Comparison of ENCODE assay signal across 10 mouse cellular contexts in genomic region chr5:139818801-139819200, GRCm38 (mm10). TPM values are rescaled to one million over a fixed set of nuclear protein-coding genes. Genes with fewer than 3 reads are reported as not detected.
A peak's percentile ranks its signal among the peaks of the same experiment; 100 is the strongest.
DNase-seq lines count a peak whose midpoint lies in the region; ATAC-seq and TF ChIP-seq lines count a peak whose summit lies in the region.
"Had no signal": no experiment of that assay in that cellular context is flagged by ENCODE, and none has a peak within 500 bp of the region (broad histone marks: within the 10 kb centered on the region; RNA-seq: fewer than 3 reads in every experiment).

No protein-coding gene starts in this region.

- ATAC-seq in midbrain, embryonic 13.5 days = 0 out of 2 replicates have a peak, but pooled peaks have one; percentile 38
- no peak for ATAC-seq in midbrain, embryonic 11.5 days (ENCODE audit: low FRiP score)
- no peak for ATAC-seq in forebrain, embryonic 14.5 days

- no peak overlapping the region for H3K4me2 ChIP-seq in midbrain, embryonic 13.5 days (replicated peaks)
- H3K4me2 ChIP-seq in midbrain, embryonic 11.5 days = no peak overlapping the region
- no peak overlapping the region for H3K4me2 ChIP-seq in forebrain, embryonic 14.5 days (ENCODE audit: low read length)
- H3K4me2 ChIP-seq: midbrain, embryonic 12.5 days had no signal

- H3K36me3 ChIP-seq in midbrain, embryonic 13.5 days = peaks cover 36% of the 10 kb centered on the region
- peaks cover 6% of the 10 kb centered on the region; the same call in 1 of the 2 replicates for H3K36me3 ChIP-seq in midbrain, embryonic 11.5 days (ENCODE audit: control insufficient read depth, insufficient read depth, low read length)
- H3K36me3 ChIP-seq in forebrain, embryonic 14.5 days (ENCODE audit: control insufficient read depth, insufficient read depth, low read length) = peaks cover 24% of the 10 kb centered on the region
- H3K36me3 ChIP-seq in thymus, adult 2 months (ENCODE audit: control insufficient read depth, insufficient read depth, low read length) = 0 out of 2 replicates have a peak, but pooled peaks cover 9% of the 10 kb centered on the region

- no peak overlapping the region for H3K27ac ChIP-seq in midbrain, embryonic 13.5 days
- no peak overlapping the region for H3K27ac ChIP-seq in midbrain, embryonic 11.5 days (ENCODE audit: low read depth, low read length)
- H3K27ac ChIP-seq in forebrain, embryonic 14.5 days (ENCODE audit: low read depth, low read length) = no peak overlapping the region
- no peak overlapping the region for H3K27ac ChIP-seq in thymus, adult 2 months (ENCODE audit: control insufficient read depth, insufficient read depth, low read length)
- H3K27ac ChIP-seq: midbrain, embryonic 12.5 days had no signal

- no peak overlapping the region for H3K4me3 ChIP-seq in midbrain, embryonic 13.5 days (replicated peaks)
- no peak overlapping the region for H3K4me3 ChIP-seq in midbrain, embryonic 11.5 days (ENCODE audit: low read depth, low read length)
- no peak overlapping the region for H3K4me3 ChIP-seq in forebrain, embryonic 14.5 days (ENCODE audit: low read depth, low read length)
- no peak overlapping the region for H3K4me3 ChIP-seq in lung, adult 2 months (replicated peaks; ENCODE audit: extremely low read depth, low read depth, low read length)
- no peak overlapping the region for H3K4me3 ChIP-seq in thymus, adult 2 months (ENCODE audit: control insufficient read depth, insufficient read depth, low read length)
- H3K4me3 ChIP-seq: midbrain, embryonic 12.5 days had no signal

- H3K27me3 ChIP-seq in midbrain, embryonic 13.5 days = peaks cover 21% of the 10 kb centered on the region
- H3K27me3 ChIP-seq in midbrain, embryonic 11.5 days (ENCODE audit: control insufficient read depth, insufficient read depth, low read length) = no peaks in the 10 kb centered on the region; the same call in 1 of the 2 replicates
- H3K27me3 ChIP-seq in forebrain, embryonic 14.5 days (replicated peaks; ENCODE audit: control insufficient read depth, insufficient read depth, low read length) = no peaks in the 10 kb centered on the region; the same call in 1 of the 2 replicates
- no peaks in the 10 kb centered on the region for H3K27me3 ChIP-seq in thymus, adult 2 months (ENCODE audit: control insufficient read depth, insufficient read depth, low read length)

- no peak overlapping the region for H3K9ac ChIP-seq in midbrain, embryonic 13.5 days (replicated peaks)
- H3K9ac ChIP-seq in midbrain, embryonic 11.5 days (ENCODE audit: low read length) = no peak overlapping the region
- no peak overlapping the region for H3K9ac ChIP-seq in forebrain, embryonic 14.5 days (ENCODE audit: low read length)
- H3K9ac ChIP-seq: midbrain, embryonic 12.5 days had no signal

- peak; percentile 34 for DNase-seq in adrenal gland, adult 2 months
- no peak for DNase-seq in adrenal gland, adult 18-20 months (ENCODE audit: low spot score in 2 of 2)
- DNase-seq in midbrain, embryonic 11.5 days (ENCODE audit: low spot score, missing footprints) = no peak
- DNase-seq in forebrain, embryonic 14.5 days (ENCODE audit: low spot score) = peak; percentile 50
- peak; percentile 46 for DNase-seq in lung, adult 2 months
- DNase-seq in thymus, adult 2 months = peak; percentile 67
- no peak for DNase-seq in frontal cortex, postnatal 25 days (ENCODE audit: low spot score in 2 of 2)

- no peak for TF ChIP-seq POLR2A in lung, adult 2 months (IDR thresholded peaks at IDR 0.05; ENCODE audit: borderline replicate concordance, extremely low read depth, low read depth, low read length)
- no peak for TF ChIP-seq POLR2A in thymus, adult 2 months (IDR thresholded peaks at IDR 0.05; ENCODE audit: control insufficient read depth, extremely low read depth, insufficient read depth, low read length, poor library complexity)

- no peaks in the 10 kb centered on the region for H3K4me1 ChIP-seq in midbrain, embryonic 13.5 days (replicated peaks)
- H3K4me1 ChIP-seq in midbrain, embryonic 11.5 days (ENCODE audit: control insufficient read depth, insufficient read depth, low read length) = no peaks in the 10 kb centered on the region
- no peaks in the 10 kb centered on the region for H3K4me1 ChIP-seq in forebrain, embryonic 14.5 days (ENCODE audit: control insufficient read depth, insufficient read depth, low read length)
- no peaks in the 10 kb centered on the region for H3K4me1 ChIP-seq in lung, adult 2 months (ENCODE audit: control insufficient read depth, insufficient read depth, low read length)
- H3K4me1 ChIP-seq in thymus, adult 2 months (replicated peaks; ENCODE audit: control insufficient read depth, insufficient read depth, low read length) = no peaks in the 10 kb centered on the region
- H3K4me1 ChIP-seq: midbrain, embryonic 12.5 days had no signal

- no peaks in the 10 kb centered on the region for H3K9me3 ChIP-seq in midbrain, embryonic 13.5 days
- no peaks in the 10 kb centered on the region for H3K9me3 ChIP-seq in midbrain, embryonic 11.5 days (ENCODE audit: control insufficient read depth, low read length)
- H3K9me3 ChIP-seq in forebrain, embryonic 14.5 days (replicated peaks; ENCODE audit: control insufficient read depth, low read length) = no peaks in the 10 kb centered on the region
- H3K9me3 ChIP-seq: midbrain, embryonic 12.5 days had no signal

- 43% methylated on average over 4 of the region's 4 CpGs for WGBS in midbrain, embryonic 13.5 days
- 55% methylated on average over 4 of the region's 4 CpGs for WGBS in midbrain, embryonic 11.5 days
- 56% methylated on average over 4 of the region's 4 CpGs for WGBS in forebrain, embryonic 14.5 days
- WGBS in lung, adult 2 months = 49% methylated on average over 4 of the region's 4 CpGs
- 48% methylated on average over 4 of the region's 4 CpGs for WGBS in thymus, adult 2 months

- peak; percentile 54 for TF ChIP-seq CTCF in lung, adult 2 months (IDR thresholded peaks at IDR 0.05; ENCODE audit: insufficient read depth, low read length)
- TF ChIP-seq CTCF in thymus, adult 2 months (IDR thresholded peaks at IDR 0.05; ENCODE audit: borderline replicate concordance, control insufficient read depth, extremely low read depth, insufficient read depth, low read length, poor library complexity) = no peak

RNA-seq across cellular contexts. Expression of gene Tmem184a, which starts 0.9 kb away (rescaled TPM):
- under 1 TPM; 0.17 TPM for total RNA-seq in adrenal gland, adult 2 months (2021)
- 0.43 and 1.5 TPM in 2 replicates for polyA plus RNA-seq in adrenal gland, adult 2 months (2012; rRNA removed)
- total RNA-seq in adrenal gland, adult 18-20 months (2021) = 1 to 10 TPM in 1 of 2 experiments, under 1 TPM in 1; 0.33 to 1.3 TPM
- polyA plus RNA-seq in midbrain, embryonic 13.5 days (2015; fragmentation: Nextera tagmentation; extraction: Ambion mirVana) = 0.19 and 0.35 TPM in 2 replicates
- polyA plus RNA-seq in midbrain, embryonic 11.5 days (2014; fragmentation: Nextera tagmentation; extraction: Ambion mirVana) = 0.60 and 0.86 TPM in 2 replicates
- not detected in 2 replicates for polyA plus RNA-seq in forebrain, embryonic 14.5 days (2014; fragmentation: Nextera tagmentation; extraction: Ambion mirVana)
- 53.9 and 61.2 TPM in 2 replicates for polyA plus RNA-seq in lung, adult 2 months (2012; rRNA removed)
- polyA plus RNA-seq in thymus, adult 2 months (2012; rRNA removed) = 6.1 and 7.6 TPM in 2 replicates

RNA-seq across cellular contexts. Expression of gene Gm26938, which starts 7.4 kb away (rescaled TPM):
- total RNA-seq in adrenal gland, adult 2 months (2021) = not detected
- not detected in 2 replicates for polyA plus RNA-seq in adrenal gland, adult 2 months (2012; rRNA removed)
- total RNA-seq in adrenal gland, adult 18-20 months (2021) = not detected
- not detected in 2 replicates for polyA plus RNA-seq in midbrain, embryonic 13.5 days (2015; fragmentation: Nextera tagmentation; extraction: Ambion mirVana)
- polyA plus RNA-seq in midbrain, embryonic 11.5 days (2014; fragmentation: Nextera tagmentation; extraction: Ambion mirVana) = not detected in 2 replicates
- polyA plus RNA-seq in forebrain, embryonic 14.5 days (2014; fragmentation: Nextera tagmentation; extraction: Ambion mirVana) = not detected in 2 replicates
- polyA plus RNA-seq in lung, adult 2 months (2012; rRNA removed) = not detected in 2 replicates
- not detected in 2 replicates for polyA plus RNA-seq in thymus, adult 2 months (2012; rRNA removed)
- polyA plus RNA-seq: gonadal fat pad, adult 2 months; midbrain, embryonic 12.5 days had no signal

RNA-seq across cellular contexts. Expression of gene Psmg3, which starts 7.9 kb away (rescaled TPM):
- 10 to 100 TPM; 14.8 to 21.5 TPM for total RNA-seq in adrenal gland, adult 2 months (2021)
- polyA plus RNA-seq in adrenal gland, adult 2 months (2012; rRNA removed) = 18.3 and 20.8 TPM in 2 replicates
- 10 to 100 TPM; 18.3 to 19.9 TPM for total RNA-seq in adrenal gland, adult 18-20 months (2021)
- polyA plus RNA-seq in midbrain, embryonic 13.5 days (2015; fragmentation: Nextera tagmentation; extraction: Ambion mirVana) = 78.6 and 81.9 TPM in 2 replicates
- 72.2 and 81.2 TPM in 2 replicates for polyA plus RNA-seq in midbrain, embryonic 11.5 days (2014; fragmentation: Nextera tagmentation; extraction: Ambion mirVana)
- polyA plus RNA-seq in forebrain, embryonic 14.5 days (2014; fragmentation: Nextera tagmentation; extraction: Ambion mirVana) = 86.4 and 86.7 TPM in 2 replicates
- polyA plus RNA-seq in lung, adult 2 months (2012; rRNA removed) = 23.6 and 24.4 TPM in 2 replicates
- polyA plus RNA-seq in thymus, adult 2 months (2012; rRNA removed) = 43.9 and 51.6 TPM in 2 replicates

RNA-seq across cellular contexts. Expression of gene Mafk, which starts 27.5 kb away (rescaled TPM):
- total RNA-seq in adrenal gland, adult 2 months (2021) = 10 to 100 TPM; 32.1 to 34.1 TPM
- polyA plus RNA-seq in adrenal gland, adult 2 months (2012; rRNA removed) = 28.8 and 29.8 TPM in 2 replicates
- total RNA-seq in adrenal gland, adult 18-20 months (2021) = 10 to 100 TPM; 28.8 to 39.0 TPM
- polyA plus RNA-seq in midbrain, embryonic 13.5 days (2015; fragmentation: Nextera tagmentation; extraction: Ambion mirVana) = 15.4 TPM in 2 replicates
- polyA plus RNA-seq in midbrain, embryonic 11.5 days (2014; fragmentation: Nextera tagmentation; extraction: Ambion mirVana) = 5.0 and 5.1 TPM in 2 replicates
- 7.5 and 11.7 TPM in 2 replicates for polyA plus RNA-seq in forebrain, embryonic 14.5 days (2014; fragmentation: Nextera tagmentation; extraction: Ambion mirVana)
- 49.1 and 55.6 TPM in 2 replicates for polyA plus RNA-seq in lung, adult 2 months (2012; rRNA removed)
- 43.9 and 44.2 TPM in 2 replicates for polyA plus RNA-seq in thymus, adult 2 months (2012; rRNA removed)

RNA-seq across cellular contexts. Expression of gene Ints1, which starts 43.3 kb away (rescaled TPM):
- 10 to 100 TPM; 50.6 to 55.9 TPM for total RNA-seq in adrenal gland, adult 2 months (2021)
- 77.2 and 91.0 TPM in 2 replicates for polyA plus RNA-seq in adrenal gland, adult 2 months (2012; rRNA removed)
- total RNA-seq in adrenal gland, adult 18-20 months (2021) = 10 to 100 TPM; 47.8 to 53.5 TPM
- polyA plus RNA-seq in midbrain, embryonic 13.5 days (2015; fragmentation: Nextera tagmentation; extraction: Ambion mirVana) = 24.0 and 28.9 TPM in 2 replicates
- 23.8 and 26.3 TPM in 2 replicates for polyA plus RNA-seq in midbrain, embryonic 11.5 days (2014; fragmentation: Nextera tagmentation; extraction: Ambion mirVana)
- polyA plus RNA-seq in forebrain, embryonic 14.5 days (2014; fragmentation: Nextera tagmentation; extraction: Ambion mirVana) = 31.8 and 33.2 TPM in 2 replicates
- 51.0 and 56.4 TPM in 2 replicates for polyA plus RNA-seq in lung, adult 2 months (2012; rRNA removed)
- 214 and 251 TPM in 2 replicates for polyA plus RNA-seq in thymus, adult 2 months (2012; rRNA removed)

Comparison
In these comparisons a context has a peak if more than half of its experiments do, and no peak if none do; other contexts are left out.
1. DNase-seq: peak in adrenal gland, adult 2 months (single experiment), forebrain, embryonic 14.5 days (single experiment), lung, adult 2 months (single experiment) and thymus, adult 2 months (single experiment); none in adrenal gland, adult 18-20 months (0 of 2), midbrain, embryonic 11.5 days (single experiment) and frontal cortex, postnatal 25 days (0 of 2).